Mouse (Mus musculus): ENCODE data around the gene Ipmk. TPM values are rescaled to one million over a fixed set of nuclear protein-coding genes. Genes with fewer than 3 reads are reported as not detected.
"Not testable (repeated sequence)": the region's sequence is repeated elsewhere in the genome, so short reads cannot be mapped to it uniquely, and the experiment has no call there.

Ipmk gene
- total RNA-seq, 4 experiments from 2014 or later: 25.8 to 31.7 (median 29.2) TPM

DNA sequence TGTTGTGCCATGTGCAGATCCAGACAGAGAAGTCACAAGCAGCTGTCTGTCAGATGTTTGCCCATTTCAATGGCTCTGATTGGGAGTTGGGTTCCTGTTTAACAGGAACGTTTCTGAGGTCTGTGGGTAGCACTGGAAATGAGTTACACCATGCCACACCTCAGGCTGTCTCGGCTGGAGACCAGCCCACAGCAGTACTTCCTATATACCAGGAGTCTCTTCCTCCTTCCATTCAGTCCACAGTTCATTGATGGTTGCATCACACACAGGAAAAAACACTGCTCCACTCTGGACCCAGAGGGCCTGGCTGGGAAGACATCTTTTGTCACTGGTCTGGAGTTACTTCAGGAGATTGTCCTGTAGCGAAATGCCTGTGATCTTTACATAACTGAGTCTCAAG lies 21.9 kb downstream of the Ipmk start:
- no peak for DNase-seq (ENCODE audit: low spot score in 2 of 2)

DNA sequence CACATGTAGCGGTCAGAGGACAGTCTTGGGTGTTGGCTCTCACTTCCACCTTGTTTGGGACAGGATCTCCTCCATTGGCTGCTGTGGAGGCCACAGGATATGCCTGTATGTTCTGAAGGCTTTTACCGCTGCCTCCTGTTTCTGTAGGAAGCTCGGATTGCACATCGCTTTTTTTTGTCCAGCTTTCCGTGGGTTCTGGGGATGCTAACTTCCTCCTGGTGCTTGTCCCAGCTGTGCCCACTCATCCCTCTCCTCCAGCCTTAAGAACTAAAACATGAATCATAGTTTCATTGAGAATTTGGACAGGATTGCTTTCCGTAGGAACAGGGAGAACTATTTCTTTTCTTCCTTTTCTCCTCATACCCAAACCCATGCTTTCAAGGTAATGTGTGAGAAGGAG lies 24.3 kb downstream of the Ipmk start:
- DNase-seq (ENCODE audit: low spot score in 2 of 2): peak in 1 of 2 experiments; percentile 62

DNA sequence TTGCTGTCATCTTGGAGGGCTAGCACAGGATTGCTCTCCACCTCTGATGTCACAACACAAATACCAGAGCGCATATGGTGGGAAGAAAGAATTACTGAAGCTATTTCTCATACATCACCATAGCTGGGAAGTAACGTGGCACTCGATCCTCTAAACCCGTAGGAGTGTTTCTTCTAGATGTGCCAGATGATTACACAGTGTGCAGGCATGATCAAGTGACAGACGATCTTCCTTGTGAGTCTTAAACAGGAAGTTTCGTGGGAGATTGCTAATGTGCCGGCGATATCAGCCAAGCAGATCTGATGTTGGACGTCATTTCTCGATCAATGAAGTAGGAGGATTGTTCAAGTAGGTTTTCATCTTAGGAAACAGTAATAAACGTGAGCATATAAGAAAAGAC lies 26.1 kb downstream of the Ipmk start:
- no peak for DNase-seq (ENCODE audit: low spot score in 2 of 2)

DNA sequence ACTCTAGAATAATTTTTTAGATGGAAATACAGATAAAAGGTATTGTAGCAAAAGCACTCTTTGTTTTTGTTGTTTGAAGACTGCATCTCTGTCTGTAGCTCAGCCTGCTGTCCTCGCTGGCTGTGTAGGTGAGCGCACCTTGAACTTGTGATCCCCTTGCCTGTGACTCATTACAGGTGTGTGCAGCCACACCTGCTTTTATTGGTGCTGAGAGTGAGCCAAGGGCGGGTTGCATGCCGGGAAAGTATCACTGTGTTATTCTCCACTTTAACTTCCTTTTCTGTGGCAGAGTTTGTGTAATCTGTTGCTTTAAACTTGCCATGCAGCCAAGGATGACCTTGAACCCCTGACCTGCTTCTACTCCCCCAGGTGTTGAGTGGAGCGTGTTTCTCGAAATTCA lies 28.5 kb downstream of the Ipmk start:
- DNase-seq (ENCODE audit: low spot score in 2 of 2): no peak

DNA sequence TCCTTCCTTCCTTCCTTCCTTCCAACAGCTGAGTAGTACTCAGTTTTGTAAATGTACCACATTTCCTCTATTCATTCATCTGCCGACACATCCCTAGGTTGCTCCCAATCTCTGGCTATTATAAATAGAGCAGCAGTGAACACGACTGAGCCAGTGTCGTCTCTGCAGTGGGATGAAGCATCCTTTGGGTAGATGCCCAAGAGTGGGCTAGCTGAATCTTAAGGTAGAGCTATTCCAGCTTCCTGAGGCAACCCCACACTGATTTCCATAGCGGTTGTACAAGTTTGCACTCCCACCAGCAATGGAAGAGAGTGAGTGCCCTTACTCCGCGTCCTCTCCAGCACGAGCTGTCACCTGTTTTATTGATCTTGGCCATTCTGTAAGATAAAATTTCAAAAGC lies 32.8 kb downstream of the Ipmk start:
- peak in 1 of 2 experiments; percentile 66 for DNase-seq (ENCODE audit: low spot score in 2 of 2)

DNA sequence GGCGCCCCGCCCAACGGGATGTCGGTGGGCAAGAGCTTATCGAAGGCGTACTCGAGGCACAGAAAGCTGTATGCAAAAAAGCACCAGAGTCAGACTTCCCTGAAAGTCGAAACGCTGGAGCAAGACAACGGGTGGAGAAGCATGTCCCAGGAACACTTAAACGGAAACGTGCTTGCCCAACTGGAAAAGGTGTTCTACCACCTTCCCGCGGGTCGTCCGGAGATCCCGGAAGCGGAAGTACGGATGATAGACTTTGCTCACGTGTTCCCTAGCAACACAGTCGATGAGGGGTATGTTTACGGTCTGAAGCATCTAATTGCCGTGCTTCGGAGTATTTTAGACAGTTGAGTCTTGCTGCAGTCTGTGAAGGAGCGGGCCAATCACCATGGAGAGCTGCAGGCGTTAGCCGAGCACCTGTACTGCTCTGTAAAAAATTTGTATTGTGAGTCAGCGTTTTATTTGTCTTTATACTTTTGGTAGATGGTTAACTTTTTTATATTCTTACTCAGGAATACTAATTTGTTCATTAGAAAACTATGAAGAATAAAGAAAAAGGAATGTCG lies 34.0 kb downstream of the Ipmk start:
- no peak for DNase-seq (ENCODE audit: low spot score in 2 of 2)

DNA sequence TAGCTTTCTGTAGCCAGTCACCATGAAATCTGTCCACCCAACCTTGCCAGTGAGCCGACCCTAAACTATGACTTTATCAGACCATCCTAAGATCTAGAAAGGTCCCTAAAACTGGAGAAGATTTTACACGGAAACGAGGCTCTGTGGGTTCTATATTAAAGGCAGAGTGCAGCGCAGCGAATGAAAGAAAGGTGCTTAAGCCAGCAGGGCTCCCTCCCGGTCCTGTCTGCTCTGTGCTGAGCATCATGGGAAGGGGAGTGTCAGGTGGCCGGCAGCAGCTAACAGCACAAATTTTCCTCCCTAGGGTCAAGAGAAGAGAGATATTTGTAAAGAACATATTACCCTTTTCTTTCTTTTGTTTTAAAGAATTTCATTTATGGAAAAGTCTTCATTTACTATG lies 34.5 kb downstream of the Ipmk start:
- DNase-seq (ENCODE audit: low spot score in 2 of 2): no peak

DNA sequence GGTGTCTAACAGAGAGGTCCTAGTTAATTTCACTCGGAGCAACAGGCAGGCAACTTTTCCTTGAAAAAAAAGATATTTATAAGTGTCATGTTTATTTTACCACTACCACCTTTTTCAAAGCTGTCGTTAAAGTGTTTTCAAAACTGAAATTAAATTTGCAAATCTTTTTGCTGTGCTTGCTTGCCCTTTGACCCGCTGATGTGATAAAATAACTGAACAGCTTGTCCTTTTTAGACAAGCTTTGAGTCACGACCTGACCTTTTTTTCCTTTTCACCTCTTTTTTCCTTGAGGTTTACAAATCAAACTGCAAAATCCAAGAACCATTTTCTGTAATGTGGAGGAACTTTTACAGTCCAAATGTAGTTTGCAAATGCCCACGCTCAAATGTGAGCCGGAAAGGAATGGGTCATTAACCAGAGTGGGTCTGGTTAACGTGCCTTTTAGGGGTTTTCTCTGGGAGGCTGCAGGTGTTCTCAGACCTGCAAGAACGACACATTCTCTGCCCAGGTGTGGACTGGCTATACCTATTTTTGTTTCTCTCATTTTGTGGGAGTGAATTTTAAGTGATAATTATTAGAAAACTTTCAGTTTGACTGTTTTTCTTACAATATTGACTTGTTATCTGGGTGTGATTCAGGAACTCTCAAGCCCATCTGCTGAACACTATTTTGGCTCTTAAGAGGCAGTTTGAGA lies 35.4 kb downstream of the Ipmk start:
- no peak for DNase-seq (ENCODE audit: low spot score in 2 of 2)

DNA sequence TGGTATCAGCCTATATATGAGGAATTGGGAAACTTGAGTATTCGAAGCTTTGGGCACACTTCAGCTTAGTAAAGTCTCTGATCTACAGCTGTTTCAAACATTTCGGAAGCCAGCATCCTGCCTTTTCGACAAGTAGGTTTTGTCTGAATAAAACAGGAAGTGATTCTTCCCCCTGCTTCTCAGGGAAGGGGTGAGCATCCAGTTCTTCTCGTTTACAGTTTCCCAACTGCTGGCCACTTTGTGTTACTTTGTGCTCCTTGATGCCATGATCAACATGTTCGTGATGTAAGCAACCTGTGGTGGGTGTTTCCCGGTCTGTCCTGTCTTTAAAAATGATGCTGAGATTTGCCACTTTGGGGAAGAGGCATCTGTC lies 36.0 kb downstream of the Ipmk start:
- not testable (repeated sequence) for DNase-seq (ENCODE audit: low spot score in 2 of 2)

DNA sequence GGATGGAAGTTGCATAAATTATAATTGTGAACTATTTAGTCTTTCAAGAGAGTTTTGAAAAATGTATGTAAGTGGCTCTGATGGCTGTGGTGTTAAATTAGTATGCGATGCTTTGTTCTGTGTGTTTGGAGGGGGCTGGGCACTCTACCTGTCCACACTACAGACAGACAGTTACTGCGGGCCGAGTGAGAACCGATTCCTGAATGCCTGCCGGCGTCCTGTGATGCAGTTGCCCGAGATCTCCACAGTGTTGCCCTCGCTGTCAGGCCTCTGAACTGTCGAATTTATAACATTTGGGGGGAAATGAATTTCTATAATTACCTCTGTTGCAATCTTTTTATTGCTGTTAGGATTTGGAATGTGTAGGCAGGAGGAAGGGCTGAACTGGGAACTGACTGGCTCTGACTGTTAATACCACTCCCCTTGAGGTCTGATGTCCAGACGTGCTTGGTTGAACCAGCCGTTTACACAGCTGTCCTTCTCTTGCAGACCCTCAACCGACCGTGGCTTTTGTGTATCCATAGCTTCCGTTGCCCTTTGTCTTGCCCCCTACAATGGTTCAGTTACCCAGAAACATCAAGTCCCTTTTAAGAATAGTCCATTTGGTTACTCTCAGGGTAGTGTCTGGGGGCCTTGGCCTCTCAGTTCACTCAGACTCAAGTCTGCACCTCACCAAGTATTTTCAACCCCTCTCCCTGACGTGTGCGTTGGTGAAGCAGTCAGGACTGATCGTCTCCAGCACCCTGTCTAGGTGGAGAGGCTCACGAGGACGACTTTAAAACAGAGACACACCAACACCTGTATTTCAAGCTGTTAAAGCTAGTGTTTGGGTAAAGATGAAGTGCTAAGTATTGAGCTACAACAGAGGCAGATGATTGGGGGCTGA lies 36.8 kb downstream of the Ipmk start:
- DNase-seq (ENCODE audit: low spot score in 2 of 2): no peak

DNA sequence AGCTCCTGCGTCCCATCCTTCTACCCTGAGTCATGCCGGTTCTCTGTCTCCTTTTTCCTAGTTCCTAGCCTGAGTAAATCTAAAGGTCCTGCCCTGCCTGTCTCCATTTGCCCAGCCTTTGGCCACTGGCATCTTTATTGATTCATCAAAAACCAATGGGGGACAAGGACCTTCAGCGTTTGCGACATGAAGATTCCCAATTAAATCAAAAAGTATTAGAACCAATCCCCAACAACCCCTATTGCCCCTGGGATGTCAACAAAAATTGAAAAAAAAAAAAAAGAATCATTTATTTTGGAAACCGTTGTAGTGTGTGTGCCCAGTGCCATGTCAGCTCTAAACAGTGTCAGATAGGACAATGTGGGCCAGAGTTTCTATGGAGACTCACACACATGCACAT lies 41.7 kb downstream of the Ipmk start:
- DNase-seq (ENCODE audit: low spot score in 2 of 2): no peak

DNA sequence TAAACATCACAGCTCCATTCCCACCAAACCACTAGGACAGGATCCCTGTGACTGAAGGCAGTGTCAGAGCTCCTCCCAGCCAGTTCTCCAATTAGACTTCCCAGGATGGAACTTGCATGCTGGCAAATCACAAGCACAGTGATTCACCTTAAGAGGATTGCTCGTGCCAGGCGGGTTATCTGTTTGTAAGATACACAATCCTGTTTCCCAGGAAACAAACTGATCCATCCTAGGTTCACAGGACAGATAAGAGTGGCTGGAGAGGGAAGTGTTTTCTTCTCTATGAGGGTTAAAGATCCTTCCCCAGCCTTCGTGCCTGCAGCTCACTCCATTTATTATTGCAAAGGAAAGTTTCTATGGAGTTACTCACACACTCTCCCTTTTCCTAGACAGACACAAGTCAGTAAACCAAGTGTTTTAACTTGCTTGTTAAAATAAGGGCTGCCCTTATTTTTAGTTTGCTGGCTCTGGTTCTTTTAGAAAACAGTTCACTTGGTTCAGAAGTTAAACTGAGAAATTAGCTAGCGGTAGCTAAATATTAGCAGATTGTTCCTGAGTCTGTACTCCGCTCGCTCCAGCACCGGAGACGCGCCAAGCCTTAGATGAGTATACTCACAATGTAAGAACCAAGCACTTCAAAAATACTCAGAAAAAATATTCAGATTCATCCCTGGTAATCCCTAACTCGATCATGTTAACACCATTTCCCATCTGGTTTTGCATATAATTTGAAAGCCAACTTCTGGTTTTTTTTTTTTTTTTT lies 51.0 kb downstream of the Ipmk start:
- DNase-seq (ENCODE audit: low spot score in 2 of 2): no peak

DNA sequence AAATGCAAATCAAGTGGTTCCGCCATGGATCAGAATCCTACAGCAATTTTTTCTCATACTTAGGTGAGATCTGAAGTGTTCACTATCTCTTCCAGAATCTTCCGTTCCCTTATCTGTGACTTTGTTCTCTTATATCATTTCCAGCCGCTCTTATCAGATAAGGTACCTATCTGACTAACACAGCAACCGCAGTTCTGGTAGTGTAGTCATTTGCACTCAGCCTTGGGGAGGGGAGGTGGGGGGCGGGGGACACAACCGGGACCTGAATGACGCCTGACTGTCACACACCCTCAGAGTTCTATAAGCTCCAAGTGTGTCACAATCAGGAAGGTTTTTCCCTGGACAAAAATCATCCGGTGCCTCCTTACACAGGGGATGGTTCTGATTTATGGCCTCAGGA lies 51.8 kb downstream of the Ipmk start:
- DNase-seq (ENCODE audit: low spot score in 2 of 2): no peak

DNA sequence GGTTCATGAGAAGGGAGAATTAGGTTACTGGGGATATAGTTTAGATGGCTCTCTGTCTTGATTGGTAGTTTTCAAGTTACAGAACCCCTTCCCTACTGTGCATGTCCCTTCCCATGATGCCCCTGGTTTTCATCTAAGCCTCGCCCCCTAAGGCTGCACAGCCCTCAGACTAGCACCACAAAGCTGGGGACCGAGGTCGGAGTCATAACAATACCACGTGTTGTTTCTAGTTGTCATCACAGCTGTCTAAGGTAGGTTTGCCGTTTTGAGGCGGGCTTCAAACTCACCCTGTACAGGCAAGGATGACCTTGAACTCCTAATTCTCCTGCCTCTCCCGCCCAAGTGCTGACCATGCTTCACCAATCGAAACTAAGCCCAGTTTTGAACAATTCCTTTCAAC lies 52.4 kb downstream of the Ipmk start:
- DNase-seq (ENCODE audit: low spot score in 2 of 2): no peak

DNA sequence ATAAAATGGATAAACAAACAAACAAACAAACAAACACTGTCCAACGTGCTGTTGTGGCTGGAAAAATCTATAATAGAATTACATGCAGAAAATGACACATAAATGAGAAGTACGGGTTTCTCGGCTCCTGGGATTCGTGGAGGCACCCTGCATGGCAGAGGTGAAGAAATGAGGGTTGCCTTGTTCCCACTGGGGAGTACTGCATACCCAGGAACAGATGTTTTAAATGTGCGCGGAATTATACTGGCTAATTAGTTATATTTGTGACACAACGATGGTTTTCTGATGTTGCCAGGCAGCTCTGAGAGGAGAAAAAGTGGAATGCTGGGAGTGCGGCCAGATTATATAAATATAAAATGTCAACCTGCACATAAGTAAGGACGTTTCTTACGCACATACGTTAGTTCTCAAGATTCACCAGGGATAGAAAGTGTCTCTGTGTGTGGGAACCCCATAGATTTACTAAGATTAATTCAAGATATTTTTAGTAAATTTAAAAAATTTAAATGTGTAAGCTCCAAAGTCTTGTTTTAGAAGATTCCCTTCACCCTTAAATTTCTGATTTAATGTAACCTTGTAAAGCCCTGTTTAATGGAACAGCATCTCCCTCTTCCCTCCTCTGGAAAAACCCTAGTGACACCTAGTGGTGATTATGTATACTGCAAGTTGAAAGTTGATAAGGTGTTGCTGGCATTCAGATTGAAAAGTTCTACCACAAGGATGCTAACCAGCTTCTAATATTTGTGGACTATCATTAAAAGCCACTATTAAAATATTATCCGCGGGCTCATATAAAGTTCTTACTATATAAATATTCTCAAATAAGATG lies 53.5 kb downstream of the Ipmk start:
- no peak for DNase-seq (ENCODE audit: low spot score in 2 of 2)

DNA sequence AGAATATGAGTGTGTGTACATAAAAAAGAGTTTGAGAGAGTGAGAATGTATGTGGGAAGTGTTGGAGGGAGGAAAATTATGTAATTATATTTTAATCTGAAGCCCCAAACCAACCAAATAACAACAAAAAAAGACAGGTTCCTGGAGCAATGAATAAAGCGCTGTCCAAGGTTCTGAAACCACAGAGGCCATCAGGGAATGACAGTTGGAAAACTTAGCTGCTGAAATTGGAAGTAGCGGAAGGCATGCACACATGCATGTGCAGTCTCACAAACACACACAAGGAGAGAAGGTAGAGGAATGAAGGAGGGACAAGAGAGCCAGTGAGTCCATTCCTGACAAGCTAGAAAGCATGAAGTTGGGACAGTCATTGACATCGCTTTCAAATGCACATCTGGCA lies 56.1 kb downstream of the Ipmk start:
- no peak for DNase-seq (ENCODE audit: low spot score in 2 of 2)

DNA sequence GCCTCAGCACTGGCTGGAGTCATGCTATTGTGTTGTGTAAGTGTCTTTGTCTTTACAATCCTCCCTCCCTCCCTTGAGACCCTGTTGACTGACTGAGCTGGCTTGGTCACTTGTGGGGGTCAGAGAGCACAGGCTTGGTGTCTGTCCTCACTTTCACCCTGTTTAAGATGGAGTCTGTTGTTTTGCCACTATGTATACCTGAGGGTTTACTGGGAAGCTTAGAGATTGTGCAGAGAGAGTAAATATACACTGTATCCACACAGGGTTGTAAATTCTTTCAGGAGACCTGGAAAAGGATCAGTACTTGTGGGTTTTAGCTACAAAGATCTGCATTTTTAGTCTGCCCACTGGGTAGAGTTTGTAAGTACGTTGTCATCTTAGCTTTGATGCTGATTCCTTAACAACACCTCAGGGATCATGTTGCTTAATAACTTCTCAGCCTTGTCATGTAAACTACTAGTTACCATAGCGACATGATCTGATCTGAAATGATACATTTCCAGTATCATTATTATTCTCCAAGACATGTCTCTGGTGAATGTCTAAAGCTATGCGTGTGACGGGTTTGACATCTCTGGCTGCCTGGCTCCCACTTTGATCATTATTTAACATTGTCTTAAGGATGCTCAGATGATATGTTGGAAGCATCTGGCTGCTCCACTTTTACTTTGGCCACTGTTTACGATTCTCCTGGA lies 58.1 kb downstream of the Ipmk start:
- no peak for DNase-seq (ENCODE audit: low spot score in 2 of 2)

DNA sequence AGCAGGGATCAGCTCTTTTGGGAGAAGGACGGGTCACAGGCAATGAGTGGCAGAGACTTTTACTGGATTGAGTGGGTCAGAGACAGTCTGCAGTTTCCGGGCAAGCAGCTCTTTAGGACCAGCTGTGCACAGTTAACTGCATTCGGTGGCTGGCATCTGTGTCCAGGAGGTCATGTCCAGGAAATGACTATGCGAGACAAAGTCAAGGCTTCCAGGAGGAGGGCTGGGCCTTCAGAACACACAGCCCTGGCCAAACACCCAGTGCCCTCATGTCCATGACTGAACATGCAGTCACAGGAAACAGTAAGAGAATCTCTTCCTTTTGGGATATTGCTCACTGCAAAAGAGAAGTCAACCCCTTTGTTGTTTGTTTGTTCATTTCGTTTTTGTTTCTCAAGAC lies 62.4 kb downstream of the Ipmk start:
- no peak for DNase-seq (ENCODE audit: low spot score in 2 of 2)

DNA sequence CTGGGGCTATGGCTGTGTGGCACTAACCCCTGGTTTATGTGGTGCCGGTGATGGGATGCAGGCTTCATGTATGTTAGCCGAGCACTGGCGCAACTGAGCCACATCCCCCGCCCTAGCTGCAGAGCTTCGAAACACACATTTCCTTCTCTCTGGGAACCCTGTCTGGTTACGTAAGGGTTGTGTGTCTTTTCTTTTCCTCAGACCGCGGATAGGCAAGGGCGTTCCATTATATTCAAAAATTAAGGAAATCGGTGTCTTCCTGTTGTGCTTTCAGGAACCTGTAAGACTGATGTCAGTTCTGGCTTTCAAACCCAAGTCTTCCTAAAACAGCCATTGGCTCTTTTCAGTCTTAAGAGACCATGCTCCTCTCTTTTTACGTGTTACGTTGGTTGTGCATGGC lies 65.8 kb downstream of the Ipmk start:
- DNase-seq (ENCODE audit: low spot score in 2 of 2): no peak

DNA sequence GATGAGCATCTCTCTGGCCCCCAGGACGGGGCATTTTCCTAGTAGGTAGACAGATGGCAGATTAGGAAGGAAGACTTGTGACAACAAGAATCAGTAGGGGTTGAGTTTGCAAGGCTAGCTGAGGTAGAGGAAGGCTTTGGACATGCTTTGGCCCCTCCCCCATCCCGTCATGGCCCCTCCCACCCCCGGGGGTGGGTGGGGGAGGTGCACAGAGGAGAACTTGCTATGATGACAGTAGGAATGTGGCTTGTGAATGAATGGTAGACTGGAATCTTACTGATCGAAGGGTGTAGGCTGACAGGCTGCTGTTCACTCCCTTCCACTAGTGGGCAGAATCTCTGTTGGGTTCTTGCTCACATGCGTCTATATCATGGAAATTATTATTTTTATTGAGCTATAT lies 74.0 kb downstream of the Ipmk start:
- DNase-seq (ENCODE audit: low spot score in 2 of 2): no peak
